Mouse (Mus musculus) hindbrain, embryonic 16.5 days (tissue): ENCODE data around the gene Sohlh1. TPM values are rescaled to one million over a fixed set of nuclear protein-coding genes. Genes with fewer than 3 reads are reported as not detected.
"Not testable (repeated sequence)": the region's sequence is repeated elsewhere in the genome, so short reads cannot be mapped to it uniquely, and the experiment has no call there.

Source experiments
- ATAC-seq: fragments of 200-750 bp; cut with Nextera tagmentation; 2 replicates; pipeline ENCODE4 v1.8.0; 2017; ENCODE audit warnings: moderate TSS enrichment, moderate library complexity
- H3K27ac ChIP-seq: fragments of 300-500 bp; sonication (generic); 2 replicates; pipeline ENCODE4 v1.5.1; 2014; ENCODE audit warnings: low read depth, mild to moderate bottlenecking, control low read depth, low read length, moderate library complexity
- H3K27me3 ChIP-seq: fragments of 300-500 bp; sonication (generic); replicated peaks from 2 replicates; pipeline ENCODE4 v1.6.1; 2014; ENCODE audit warnings: low read length; ENCODE audit not compliant: control insufficient read depth, insufficient read depth
- H3K36me3 ChIP-seq: fragments of 300-500 bp; sonication (generic); 2 replicates; pipeline ENCODE4 v1.6.1; 2014; ENCODE audit warnings: mild to moderate bottlenecking, low read length, moderate library complexity, mixed read lengths; ENCODE audit not compliant: control insufficient read depth, insufficient read depth
- H3K4me1 ChIP-seq: fragments of 300-500 bp; sonication (generic); 2 replicates; pipeline ENCODE4 v1.6.1; 2014; ENCODE audit warnings: low read depth, low read length; ENCODE audit not compliant: control insufficient read depth, insufficient read depth
- H3K4me2 ChIP-seq: fragments of 300-500 bp; sonication (generic); 2 replicates; pipeline ENCODE4 v1.6.1; 2014; ENCODE audit warnings: mild to moderate bottlenecking, low read length, control low read depth, moderate library complexity
- H3K4me3 ChIP-seq: fragments of 300-500 bp; sonication (generic); 2 replicates; pipeline ENCODE4 v1.5.1; 2014; ENCODE audit warnings: mild to moderate bottlenecking, low read length, control low read depth, moderate library complexity
- H3K9ac ChIP-seq: fragments of 300-500 bp; sonication (generic); 2 replicates; pipeline ENCODE4 v1.6.1; 2014; ENCODE audit warnings: low read depth, mild to moderate bottlenecking, control low read depth, low read length, moderate library complexity
- H3K9me3 ChIP-seq: fragments of 300-500 bp; sonication (generic); 2 replicates; pipeline ENCODE4 v1.6.1; 2014; ENCODE audit warnings: mild to moderate bottlenecking, low read length, moderate library complexity; ENCODE audit not compliant: control insufficient read depth
- WGBS: fragments of 180-500 bp; shearing (Covaris S2); extraction: QIAGEN DNeasy Blood & Tissue Kit; methylation state at CpG from one replicate; pipeline ENCODE4 v1.1.7; 2014; 5-methylcytosine and 5-hydroxymethylcytosine counted together
- polyA plus RNA-seq: library from polyadenylated mRNA; unstranded; fragments of >200 nt; fragmentation: Nextera tagmentation; extraction: Ambion mirVana; gene quantifications from 2 replicates; pipeline ENCODE4 v1.2.1, GENCODE M21; 2015

Sohlh1 gene
- polyA plus RNA-seq, 1 experiment from 2014 or later, result not detected

DNA sequence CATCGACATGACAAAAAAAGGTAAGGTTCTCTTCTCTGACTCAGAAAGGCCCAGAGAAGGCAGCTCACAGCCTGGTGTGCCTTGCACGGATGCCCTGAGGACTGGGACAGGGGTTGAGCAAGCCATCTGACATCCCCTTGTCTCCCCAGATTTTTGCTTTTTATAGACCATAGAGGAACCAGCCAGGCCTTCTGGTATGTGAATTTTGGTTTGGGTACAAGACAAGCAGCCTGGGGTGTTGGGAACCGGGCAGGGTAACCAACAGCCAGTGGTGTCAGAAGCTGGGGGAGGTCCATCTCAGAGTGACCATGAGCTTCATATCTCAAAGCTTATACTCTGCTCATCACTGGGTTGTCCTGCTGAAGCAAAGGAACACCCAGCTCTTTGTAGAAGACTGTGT, 22.3 kb downstream of the Sohlh1 start:
- H3K4me2 ChIP-seq, result no peak overlapping the region
- H3K4me1 ChIP-seq, result no peaks in the 10 kb centered on the region
- no peaks in the 10 kb centered on the region for H3K9me3 ChIP-seq
- no peak overlapping the region for H3K9ac ChIP-seq
- H3K27me3 ChIP-seq, result no peaks in the 10 kb centered on the region
- ATAC-seq, result no peak
- WGBS, result 88% methylated on average over 3 of the region's 3 CpGs
- H3K27ac ChIP-seq, result no peak overlapping the region
- H3K4me3 ChIP-seq, result no peak overlapping the region
- H3K36me3 ChIP-seq, result no peaks in the 10 kb centered on the region

DNA sequence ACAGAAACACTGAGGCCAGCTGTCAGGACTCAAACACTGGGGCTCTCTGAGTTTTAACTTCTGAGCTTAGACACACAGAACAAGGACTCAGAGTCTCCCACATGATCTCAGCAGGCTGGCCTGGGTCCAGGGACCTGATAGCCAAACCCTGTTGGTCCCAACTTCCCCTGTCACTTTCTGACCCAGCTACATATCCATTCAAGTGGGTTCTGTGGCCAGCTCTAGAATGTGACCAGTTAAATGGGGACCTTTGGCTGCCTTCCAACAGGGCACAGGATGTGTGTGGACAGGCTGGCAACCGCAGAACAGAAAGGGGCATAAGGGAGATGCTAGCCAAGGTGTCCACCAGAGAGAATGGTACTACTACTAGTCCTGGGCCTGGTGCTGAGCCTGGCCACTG, 24.2 kb downstream of the Sohlh1 start, which contains the start of gene Lcn9:
TSS of gene Lcn9 (plus strand) at position 348 of the 400 bp plus-strand sequence.
- Histone ChIP-seq H3K9ac (no peak within 1 kb of the TSS), H3K4me2 (no peak within 1 kb of the TSS), H3K9me3 (no peaks in the 10 kb centered on the region), H3K36me3 (no peaks in the 10 kb centered on the region), H3K4me1 (no peaks in the 10 kb centered on the region), H3K27me3 (no peaks in the 10 kb centered on the region), H3K27ac (no peak within 1 kb of the TSS), H3K4me3 (no peak within 1 kb of the TSS)
- ATAC-seq, result no peak
- WGBS, result 71% methylated on average over 1 of the region's 1 CpGs

DNA sequence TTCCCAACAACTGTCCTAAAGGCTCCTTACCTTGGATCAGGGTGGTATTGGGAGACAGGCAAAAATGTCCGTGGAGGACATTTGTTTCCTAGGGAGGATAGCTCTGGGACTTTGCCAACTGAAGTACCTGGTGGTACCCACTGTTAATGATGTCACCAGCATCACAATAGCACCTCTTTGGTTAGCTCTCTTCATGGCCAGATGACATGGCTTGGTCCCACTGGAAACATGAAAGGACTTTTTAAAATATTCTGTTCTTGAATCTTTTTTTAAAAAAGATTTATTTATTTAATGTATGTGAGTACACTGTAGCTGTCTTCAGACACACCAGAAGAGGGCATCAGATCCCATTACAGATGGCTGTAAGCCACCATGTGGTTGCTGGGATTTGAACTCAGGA, 31.3 kb downstream of the Sohlh1 start, which contains the start of gene Glt6d1:
TSS of gene Glt6d1 (minus strand) at position 101 of the 400 bp plus-strand sequence.
- H3K4me3 ChIP-seq, H3K4me2 ChIP-seq, H3K27ac ChIP-seq, H3K36me3 ChIP-seq, H3K27me3 ChIP-seq, H3K9me3 ChIP-seq, H3K9ac ChIP-seq, ATAC-seq, H3K4me1 ChIP-seq: not testable (repeated sequence)
- WGBS, result 79% methylated on average over 1 of the region's 1 CpGs

DNA sequence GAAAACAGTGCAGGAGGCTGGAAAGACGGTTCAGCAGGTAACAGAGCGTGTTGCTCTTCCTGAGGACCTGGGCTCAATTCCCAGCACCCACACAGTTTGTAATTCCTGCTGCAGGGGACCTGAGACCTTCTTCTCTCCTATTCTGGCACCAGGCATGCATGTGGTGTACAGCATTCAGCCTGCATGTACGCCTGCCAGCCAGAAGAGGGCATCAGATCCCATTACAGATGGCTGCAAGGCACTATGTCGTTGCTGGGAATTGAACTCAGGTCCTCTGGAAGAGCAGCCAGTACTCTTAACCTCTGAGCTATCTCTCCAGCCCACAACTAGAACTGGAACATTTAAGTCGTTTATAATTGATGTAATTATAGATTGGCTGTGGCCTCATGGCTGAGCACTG, 33.7 kb downstream of the Sohlh1 start:
- no peaks in the 10 kb centered on the region for H3K36me3 ChIP-seq
- no peak overlapping the region for H3K27ac ChIP-seq
- WGBS, result 84% methylated on average over 5 of the region's 5 CpGs

DNA sequence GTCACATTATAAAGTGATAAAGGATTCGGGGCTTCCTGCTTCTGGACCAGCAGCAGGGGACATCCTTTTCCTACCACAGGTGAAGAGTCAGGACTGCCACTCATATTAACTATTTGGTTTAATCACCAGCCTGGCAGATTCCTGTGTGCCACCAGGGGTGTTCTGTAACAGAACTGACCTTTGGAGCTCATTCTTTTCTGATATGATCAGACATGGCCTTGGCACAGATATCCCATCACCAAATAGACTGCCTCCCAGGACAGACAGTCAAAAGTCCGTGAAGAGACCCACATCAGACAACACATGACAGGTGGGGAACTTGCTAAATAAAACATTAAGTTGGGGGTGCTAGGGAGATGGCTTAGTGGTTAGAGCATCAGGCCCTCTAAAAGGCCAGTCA, 35.3 kb downstream of the Sohlh1 start:
- WGBS, result 63% methylated on average over 2 of the region's 2 CpGs
- H3K36me3 ChIP-seq, result no peaks in the 10 kb centered on the region
- H3K4me3 ChIP-seq, result no peak overlapping the region
- H3K4me2 ChIP-seq, result no peak overlapping the region
- H3K27me3 ChIP-seq, result no peaks in the 10 kb centered on the region
- H3K9me3 ChIP-seq, result no peaks in the 10 kb centered on the region
- H3K9ac ChIP-seq, result no peak overlapping the region
- no peaks in the 10 kb centered on the region for H3K4me1 ChIP-seq
- no peak overlapping the region for H3K27ac ChIP-seq
- no peak for ATAC-seq

More for the DNA sequence above, 33.7 kb downstream of the Sohlh1 start:
- H3K27me3 ChIP-seq, result no peaks in the 10 kb centered on the region
- no peak overlapping the region for H3K9ac ChIP-seq
- H3K4me1 ChIP-seq, result no peaks in the 10 kb centered on the region
- H3K4me2 ChIP-seq, result no peak overlapping the region
- ATAC-seq, result no peak
- H3K9me3 ChIP-seq, result no peaks in the 10 kb centered on the region
- H3K4me3 ChIP-seq, result no peak overlapping the region

DNA sequence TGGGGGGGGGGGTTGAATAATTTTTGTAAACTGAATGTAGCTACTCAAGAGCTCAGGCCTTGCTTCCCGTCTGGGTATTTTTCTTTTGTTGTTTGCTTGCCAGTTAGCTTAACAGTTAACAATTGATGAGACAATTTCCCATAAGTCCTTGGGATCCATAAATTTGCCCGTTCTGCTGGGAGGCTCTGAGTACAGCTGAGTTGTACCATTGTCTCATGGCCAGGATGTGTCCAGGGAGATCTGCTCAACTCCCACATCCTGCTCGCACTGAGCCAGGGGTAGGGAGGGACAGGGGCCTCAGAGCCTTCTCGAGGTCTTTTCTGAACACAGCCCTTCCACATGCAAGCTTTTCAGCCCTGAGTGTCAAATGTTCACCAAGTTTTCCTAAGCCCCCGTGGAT, 49.0 kb downstream of the Sohlh1 start:
- no peak overlapping the region for H3K9ac ChIP-seq
- WGBS, result 38% methylated on average over 5 of the region's 5 CpGs
- H3K4me2 ChIP-seq, result no peak overlapping the region
- ATAC-seq, result no peak
- no peaks in the 10 kb centered on the region for H3K9me3 ChIP-seq
- H3K4me1 ChIP-seq, result no peaks in the 10 kb centered on the region
- no peaks in the 10 kb centered on the region for H3K27me3 ChIP-seq
- no peak overlapping the region for H3K4me3 ChIP-seq
- no peak overlapping the region for H3K27ac ChIP-seq
- no peaks in the 10 kb centered on the region for H3K36me3 ChIP-seq

DNA sequence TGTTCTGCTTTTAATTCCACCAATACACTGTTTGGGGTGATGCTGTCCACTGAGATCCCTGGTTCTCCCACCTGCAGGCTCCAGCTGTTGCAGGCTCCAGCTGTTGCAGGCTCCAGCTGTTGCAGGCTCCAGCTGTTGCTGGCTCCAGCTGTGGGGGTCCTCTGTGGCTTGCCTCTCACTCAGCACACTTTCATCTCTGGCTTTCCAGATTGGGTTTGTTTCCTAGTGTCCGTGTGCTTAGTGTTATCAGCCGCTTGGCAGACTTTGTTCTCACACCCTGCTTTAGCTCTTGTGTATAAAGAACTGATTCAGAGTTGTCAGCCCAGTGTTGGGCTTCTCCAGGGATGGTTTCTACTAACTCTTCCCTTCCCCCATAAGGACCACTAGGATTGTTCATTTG, 49.4 kb downstream of the Sohlh1 start:
- ATAC-seq, result no peak
- no peak overlapping the region for H3K4me3 ChIP-seq
- H3K36me3 ChIP-seq, result no peaks in the 10 kb centered on the region
- H3K9me3 ChIP-seq, result no peaks in the 10 kb centered on the region
- H3K27me3 ChIP-seq, result no peaks in the 10 kb centered on the region
- H3K4me1 ChIP-seq, result no peaks in the 10 kb centered on the region
- no peak overlapping the region for H3K27ac ChIP-seq
- no peak overlapping the region for H3K9ac ChIP-seq
- WGBS, result 40% methylated on average over 2 of the region's 2 CpGs
- H3K4me2 ChIP-seq, result no peak overlapping the region

Other genes with a start within 250 kb of the Sohlh1 start
- gene Rabl6, start 238.7 kb downstream of the Sohlh1 start, polyA plus RNA-seq, result 65.3 and 71.8 TPM in 2 replicates
- gene Ccdc183, start 229.6 kb downstream of the Sohlh1 start, polyA plus RNA-seq, result 0.13 and 0.34 TPM in 2 replicates
- 54.6 and 66.8 TPM in 2 replicates for gene Tmem141, start 225.2 kb downstream of the Sohlh1 start, polyA plus RNA-seq
- gene Fcna, start 219.2 kb downstream of the Sohlh1 start, polyA plus RNA-seq, result 4.6 and 4.8 TPM in 2 replicates
- not detected in 2 replicates for gene Lcn8, start 194.1 kb downstream of the Sohlh1 start, polyA plus RNA-seq
- gene Lcn5, start 189.3 kb downstream of the Sohlh1 start, polyA plus RNA-seq, result not detected in 2 replicates
- gene Lcn6, start 170.5 kb downstream of the Sohlh1 start, polyA plus RNA-seq, result not detected in 2 replicates
- gene Lcn10, start 164.5 kb downstream of the Sohlh1 start, polyA plus RNA-seq, result not detected in 2 replicates
- not detected in 2 replicates for gene Obp2a, start 147.2 kb downstream of the Sohlh1 start, polyA plus RNA-seq
- gene Bmyc, start 140.5 kb downstream of the Sohlh1 start, polyA plus RNA-seq, result 164 and 182 TPM in 2 replicates
- gene Obp2b, start 110.2 kb downstream of the Sohlh1 start, polyA plus RNA-seq, result not detected in 2 replicates
- not detected in 2 replicates for gene Lcn3, start 81.7 kb downstream of the Sohlh1 start, polyA plus RNA-seq
- not detected in 2 replicates for gene Lcn11, start 70.2 kb downstream of the Sohlh1 start, polyA plus RNA-seq
- gene Gm13539, start 65.0 kb downstream of the Sohlh1 start, polyA plus RNA-seq, result not detected in 2 replicates
- gene Glt6d1, start 31.4 kb downstream of the Sohlh1 start, polyA plus RNA-seq, result not detected in 2 replicates
- gene Lcn9, start 24.1 kb downstream of the Sohlh1 start, polyA plus RNA-seq, result not detected in 2 replicates
- gene Kcnt1, start 16.5 kb upstream of the Sohlh1 start, polyA plus RNA-seq, result 21.2 and 27.4 TPM in 2 replicates
- gene Camsap1, start 136.0 kb upstream of the Sohlh1 start, polyA plus RNA-seq, result 23.6 and 46.8 TPM in 2 replicates
- gene Ubac1, start 174.5 kb upstream of the Sohlh1 start, polyA plus RNA-seq, result 139 and 141 TPM in 2 replicates